Mouse (Mus musculus): Measurements from ENCODE around the gene Il12a.

DNA sequence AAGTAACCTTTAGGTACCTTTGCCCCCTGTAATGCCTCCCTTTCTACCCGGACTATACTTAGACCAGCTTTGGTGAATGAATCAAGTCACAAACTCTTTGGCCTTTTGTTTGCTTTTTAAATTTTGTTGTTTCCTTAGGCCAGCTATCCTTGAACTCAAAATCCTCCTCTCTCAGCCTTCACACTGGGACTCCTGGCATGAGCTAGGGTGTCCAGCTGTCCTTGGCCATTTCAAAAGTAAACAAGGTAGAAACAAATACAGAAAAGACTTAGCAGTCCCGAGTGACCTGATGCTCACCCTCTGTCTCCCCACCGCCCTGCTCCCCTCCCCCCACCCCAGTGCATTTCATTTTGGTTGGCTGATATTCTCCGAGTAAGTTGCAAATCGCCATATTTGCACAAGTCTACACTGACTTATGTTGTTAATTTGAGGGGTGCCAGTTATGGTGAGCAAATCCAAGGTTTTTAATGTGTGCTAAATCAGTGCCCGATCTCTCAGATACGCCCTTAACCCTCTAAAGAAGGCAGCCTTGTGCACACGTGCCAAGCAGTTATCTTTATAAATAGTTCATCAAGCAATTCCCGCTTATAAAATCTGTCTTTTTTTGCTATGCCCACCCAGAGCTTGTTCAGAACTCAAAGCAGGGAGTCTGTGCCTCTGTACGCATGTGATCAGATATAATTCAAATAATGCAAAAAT, 14.3 kb upstream of the Il12a start:
- TF ChIP-seq FOSL1 (IDR thresholded peaks at IDR 0.05; ENCODE audit: insufficient read depth, low read length, poor library complexity, severe bottlenecking): no peak
- no peak for TF ChIP-seq USF1 (IDR thresholded peaks at IDR 0.05; ENCODE audit: low read depth)
- no peak for TF ChIP-seq CTCF (IDR thresholded peaks at IDR 0.05; ENCODE audit: control insufficient read depth, insufficient read depth, insufficient read length)

Measured in C2C12 (cell line).